Mouse (Mus musculus) kidney, embryonic 15.5 days (tissue): ENCODE measurements around the gene Idi2. TPM values are rescaled to one million over a fixed set of nuclear protein-coding genes. Genes with fewer than 3 reads are reported as not detected.

Experiments used
- microRNA-seq: library from miRNA; unstranded; fragments of <30 nt; microRNA quantifications from one replicate; pipeline ENCODE4, GENCODE M21; 2016
- polyA plus RNA-seq: library from polyadenylated mRNA; unstranded; fragments of >200 nt; fragmentation: Nextera tagmentation; extraction: Ambion mirVana; gene quantifications from 2 replicates; pipeline ENCODE4 v1.2.1, GENCODE M21; 2015

The Idi2 gene
- polyA plus RNA-seq, 1 experiment from 2014 or later = not detected

Small RNA genes within 50 kb of the gene (microRNA-seq; reads per million reads assigned to microRNA genes)
- not detected for gene Gm22750

Other genes starting within 250 kb of the Idi2 start
- 19.3 and 20.8 TPM in 2 replicates for gene Wdr37, start 81.0 kb upstream of the Idi2 start, polyA plus RNA-seq
- 67.8 and 73.0 TPM in 2 replicates for gene Idi1, start 67.4 kb upstream of the Idi2 start, polyA plus RNA-seq
- not detected in 2 replicates for gene Gm9745, start 4.6 kb upstream of the Idi2 start, polyA plus RNA-seq
- gene Gtpbp4, start 43.2 kb downstream of the Idi2 start, polyA plus RNA-seq = 80.9 and 86.5 TPM in 2 replicates
- gene Larp4b, start 141.0 kb downstream of the Idi2 start, polyA plus RNA-seq = 34.5 and 35.2 TPM in 2 replicates